Mouse (Mus musculus): ENCODE measurements around the gene Lmo2.

Lmo2 gene

DNA sequence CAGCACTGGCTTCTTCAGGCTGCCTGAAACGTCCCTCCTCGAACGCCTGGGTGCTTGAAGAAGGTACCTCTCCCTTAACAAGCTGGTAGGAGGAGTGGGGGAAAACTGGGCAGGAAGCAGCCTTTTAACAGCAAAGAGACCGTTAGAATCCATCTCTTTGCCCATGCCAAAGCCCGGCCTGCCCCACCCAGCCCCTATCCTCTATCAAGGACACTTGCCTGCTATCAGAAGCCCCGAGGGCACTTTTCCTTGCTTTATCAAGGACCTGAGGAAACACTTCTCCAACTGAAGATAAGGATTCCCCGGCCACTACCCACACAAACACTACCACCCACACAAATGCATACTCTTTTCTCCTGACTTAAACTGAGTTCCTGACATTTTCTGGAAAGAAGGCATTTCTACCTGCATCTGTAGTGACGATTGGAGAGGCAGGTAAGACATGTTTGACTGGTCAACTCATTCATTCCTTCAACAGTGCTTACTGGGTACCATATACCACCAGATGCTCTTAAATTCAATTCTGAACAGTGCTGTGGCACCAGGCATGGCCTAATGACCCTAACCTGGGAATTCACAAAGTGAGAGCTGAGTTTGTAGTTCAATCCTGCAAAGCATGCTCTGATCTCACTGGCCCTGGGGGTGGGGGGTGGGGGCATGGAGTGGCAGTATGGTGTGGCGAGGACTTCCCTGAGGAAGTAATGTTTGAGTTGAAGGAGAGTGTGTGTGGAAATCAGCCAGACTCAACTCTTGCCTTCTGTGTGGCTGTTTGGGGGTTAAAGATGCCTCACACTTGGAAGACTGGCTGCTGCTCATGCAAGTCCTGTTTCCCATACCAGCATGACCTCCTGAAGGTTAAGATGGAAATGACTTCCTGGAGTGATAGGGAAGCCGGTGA, at the start of gene Lmo2:
Gene Lmo2, plus strand, starts transcription at position 338 of the 898 bp plus-strand sequence.
- DNase-seq (ENCODE audit: low spot score): no peak

DNA sequence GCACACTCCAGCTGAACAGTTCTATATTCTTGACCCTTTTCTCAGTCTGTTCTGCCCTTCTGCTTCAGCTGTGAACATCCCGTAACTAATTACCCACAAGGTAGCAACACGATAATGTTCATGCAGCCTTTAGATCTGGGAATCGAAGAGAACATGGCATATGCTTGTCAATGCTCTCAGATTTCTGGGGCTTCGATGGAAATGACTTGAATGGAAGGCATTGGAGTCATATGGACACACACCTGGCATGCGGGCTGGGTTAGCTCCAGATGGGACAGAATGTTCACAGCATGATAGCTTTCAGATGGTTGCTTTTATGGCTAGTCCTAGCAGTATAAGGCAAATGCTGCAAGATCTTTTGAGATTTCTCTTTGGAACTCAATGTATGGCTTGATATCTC, 47.2 kb upstream of the Lmo2 start:
- no peak for DNase-seq (ENCODE audit: low spot score)

DNA sequence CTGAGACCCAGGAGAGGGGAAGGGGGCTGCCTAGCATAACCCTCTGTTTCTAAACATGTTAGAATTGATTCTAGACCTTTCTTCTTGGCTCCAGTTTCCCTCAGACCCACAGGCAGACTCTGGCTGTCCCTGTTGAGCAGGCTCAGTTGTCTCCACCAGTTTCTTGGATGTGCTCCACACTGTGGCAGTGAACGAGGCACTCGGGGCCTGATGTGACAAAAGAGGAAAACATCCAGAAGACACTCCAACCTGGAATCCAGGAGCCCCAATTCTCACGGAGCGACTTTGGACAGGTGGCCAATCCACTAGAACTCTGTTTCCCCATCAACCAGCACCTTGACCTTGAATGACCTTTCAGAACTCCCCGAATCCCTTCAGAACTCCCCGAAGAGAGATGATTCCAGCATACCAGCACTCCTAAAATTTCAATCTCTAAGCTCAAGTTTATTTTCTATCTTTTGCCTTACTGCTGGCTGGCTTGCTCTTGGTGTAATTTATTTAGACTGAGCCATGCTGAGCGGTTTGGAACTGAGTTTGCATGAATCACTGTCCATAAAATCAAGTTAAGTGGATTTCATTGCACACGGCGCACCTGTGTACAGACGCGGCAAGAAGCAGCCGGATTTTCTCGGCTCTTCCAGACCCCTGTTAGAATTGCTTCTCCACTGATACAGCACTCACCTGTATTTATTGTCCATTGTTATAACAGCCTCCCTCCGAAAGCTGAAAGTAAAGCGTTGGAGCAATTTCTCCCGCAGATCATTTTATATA, 45.1 kb upstream of the Lmo2 start:
- DNase-seq (ENCODE audit: low spot score): no peak

DNA sequence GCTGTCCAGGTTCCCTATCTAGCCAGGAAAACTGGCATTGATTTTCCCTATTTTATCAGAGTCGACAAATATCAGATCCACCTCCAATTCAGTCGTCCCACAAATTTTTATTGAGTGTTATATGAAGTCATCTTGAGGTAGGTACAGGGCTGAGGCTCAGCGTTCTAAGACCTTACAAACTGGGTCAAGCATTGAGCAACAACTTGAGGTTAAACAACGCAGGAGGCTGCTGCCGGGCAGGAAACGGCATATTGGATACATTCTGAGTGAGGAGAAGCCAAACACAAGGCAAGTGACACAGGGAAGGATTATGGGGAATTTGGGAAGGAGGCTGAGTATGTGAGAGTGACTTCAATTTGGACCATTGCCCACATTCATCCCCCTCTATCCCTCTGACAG, 44.5 kb upstream of the Lmo2 start:
- no peak for DNase-seq (ENCODE audit: low spot score)

DNA sequence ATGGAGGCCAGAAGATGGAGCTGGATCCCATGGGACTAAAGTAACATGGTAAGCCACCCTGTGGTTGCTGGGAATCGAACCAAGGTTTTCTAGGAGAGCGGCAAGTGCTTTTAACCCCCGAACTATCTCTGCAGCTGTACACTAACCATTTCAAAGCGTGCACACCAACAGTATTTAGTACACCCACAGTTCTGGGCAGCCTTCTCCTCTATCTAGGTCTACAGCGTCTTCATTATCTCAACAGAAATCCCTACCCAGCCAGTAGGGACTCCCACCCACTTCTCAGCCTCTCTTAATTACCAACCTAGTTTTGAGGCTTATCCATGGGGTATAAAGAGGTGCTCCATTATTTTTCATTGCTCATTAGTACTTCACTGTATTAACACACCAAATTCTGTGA, 41.7 kb upstream of the Lmo2 start:
- no peak for DNase-seq (ENCODE audit: low spot score)

DNA sequence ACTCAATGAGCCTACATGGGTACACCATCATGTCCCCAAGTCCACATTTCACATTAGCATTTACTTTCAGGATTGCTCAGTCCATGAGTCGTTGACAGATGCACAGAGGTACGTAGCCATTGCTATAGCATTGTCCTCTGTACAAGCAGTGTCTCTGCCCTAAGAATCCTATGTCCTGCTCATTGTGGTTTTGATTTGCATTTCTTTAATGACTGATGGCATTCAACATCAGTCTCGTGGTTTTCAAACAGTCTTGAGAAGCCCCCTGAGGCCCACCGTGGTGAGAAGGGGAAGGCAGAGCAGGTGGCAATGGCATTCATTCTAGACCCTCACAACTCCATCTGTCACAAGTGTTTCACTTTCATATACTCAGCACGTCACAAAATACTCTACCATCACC, 40.4 kb upstream of the Lmo2 start:
- no peak for DNase-seq (ENCODE audit: low spot score)

DNA sequence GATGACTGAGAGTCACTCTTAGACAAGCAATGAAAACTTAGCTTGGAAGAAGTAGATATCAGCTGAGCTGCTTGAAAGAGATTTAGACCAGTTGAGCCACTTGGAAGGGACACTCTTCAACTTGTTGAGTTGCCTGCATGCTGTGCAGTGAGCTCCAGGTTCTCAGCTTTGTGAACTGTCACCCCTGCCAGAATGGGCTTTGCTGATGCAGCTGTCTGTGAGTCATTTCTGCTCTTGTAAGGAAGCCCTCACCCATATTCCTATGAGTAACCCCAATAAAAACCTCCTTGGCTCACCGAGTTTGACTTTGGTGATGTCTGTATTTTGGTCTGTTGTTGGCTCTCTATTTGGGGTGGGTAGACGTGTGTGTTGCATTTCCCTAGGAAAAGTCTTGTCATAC, 39.4 kb upstream of the Lmo2 start:
- DNase-seq (ENCODE audit: low spot score): no peak

DNA sequence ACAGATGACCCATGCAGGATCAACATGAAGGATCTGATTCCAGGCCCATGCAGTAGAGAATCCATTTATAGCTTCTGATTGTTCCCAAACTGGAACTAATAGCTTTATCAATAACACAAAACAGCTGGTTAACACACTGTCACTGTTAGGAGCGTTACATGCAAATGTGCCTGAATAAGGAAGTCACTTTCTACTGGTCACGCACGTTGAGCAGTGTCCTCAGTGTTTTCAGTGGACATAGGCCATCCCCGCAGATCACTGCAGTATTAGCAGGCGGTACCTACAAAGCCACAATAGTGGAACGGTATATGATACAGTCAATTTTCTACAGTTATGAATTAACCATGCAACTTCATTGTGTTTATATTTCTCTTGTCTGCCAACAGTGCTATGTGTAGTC, 38.3 kb upstream of the Lmo2 start:
- no peak for DNase-seq (ENCODE audit: low spot score)

DNA sequence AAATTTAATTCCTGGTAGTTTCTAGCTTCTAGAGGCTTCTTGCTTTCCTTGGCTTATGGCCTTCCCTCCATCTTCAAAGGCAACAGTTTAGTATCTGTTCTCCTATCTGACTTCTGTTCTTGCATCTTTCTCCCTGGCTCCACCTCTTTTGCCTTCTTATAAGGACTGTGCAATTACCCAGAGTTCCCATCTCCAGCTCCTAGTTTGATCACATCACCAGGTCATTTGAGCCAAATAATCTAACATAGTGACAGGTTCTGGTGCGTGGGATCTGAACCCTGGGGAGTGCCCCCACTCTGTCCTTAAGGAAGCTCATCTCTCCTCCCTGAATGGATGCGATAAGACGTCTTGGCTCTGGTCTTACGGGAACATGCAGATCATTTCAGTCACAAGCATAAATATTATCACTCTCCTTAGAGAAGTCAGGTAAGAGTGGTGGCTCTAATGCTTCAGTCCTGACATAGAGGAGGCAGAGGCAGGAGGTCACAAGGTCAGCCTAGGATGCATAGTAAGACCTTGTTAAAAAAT, 31.1 kb upstream of the Lmo2 start:
- no peak for DNase-seq (ENCODE audit: low spot score)

DNA sequence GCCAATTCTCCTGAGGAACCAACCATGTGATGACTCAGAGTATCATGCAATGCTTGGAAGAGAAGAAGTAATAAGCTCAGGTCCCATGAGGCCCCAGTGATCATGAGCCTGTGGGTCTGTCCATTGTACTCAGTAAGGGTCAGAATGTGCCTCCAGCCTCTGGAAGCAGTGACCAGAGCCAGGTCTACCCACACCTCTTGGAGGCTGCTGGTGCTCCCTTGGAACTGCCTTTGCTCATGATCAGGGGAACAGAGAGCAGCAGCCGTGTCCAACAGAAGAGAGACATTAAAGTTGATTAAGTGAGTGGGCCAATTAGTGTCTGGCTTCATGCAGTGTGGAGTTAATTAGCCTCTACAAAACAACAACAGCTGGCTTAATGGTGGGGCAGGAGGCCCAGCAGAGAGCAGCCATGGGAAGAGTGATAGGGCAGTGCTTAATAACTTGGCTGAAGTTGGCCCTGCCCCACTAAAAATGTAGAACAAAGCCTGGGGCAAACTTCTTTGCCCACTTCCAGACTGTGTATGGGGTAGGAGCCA, 30.1 kb upstream of the Lmo2 start:
- no peak for DNase-seq (ENCODE audit: low spot score)

DNA sequence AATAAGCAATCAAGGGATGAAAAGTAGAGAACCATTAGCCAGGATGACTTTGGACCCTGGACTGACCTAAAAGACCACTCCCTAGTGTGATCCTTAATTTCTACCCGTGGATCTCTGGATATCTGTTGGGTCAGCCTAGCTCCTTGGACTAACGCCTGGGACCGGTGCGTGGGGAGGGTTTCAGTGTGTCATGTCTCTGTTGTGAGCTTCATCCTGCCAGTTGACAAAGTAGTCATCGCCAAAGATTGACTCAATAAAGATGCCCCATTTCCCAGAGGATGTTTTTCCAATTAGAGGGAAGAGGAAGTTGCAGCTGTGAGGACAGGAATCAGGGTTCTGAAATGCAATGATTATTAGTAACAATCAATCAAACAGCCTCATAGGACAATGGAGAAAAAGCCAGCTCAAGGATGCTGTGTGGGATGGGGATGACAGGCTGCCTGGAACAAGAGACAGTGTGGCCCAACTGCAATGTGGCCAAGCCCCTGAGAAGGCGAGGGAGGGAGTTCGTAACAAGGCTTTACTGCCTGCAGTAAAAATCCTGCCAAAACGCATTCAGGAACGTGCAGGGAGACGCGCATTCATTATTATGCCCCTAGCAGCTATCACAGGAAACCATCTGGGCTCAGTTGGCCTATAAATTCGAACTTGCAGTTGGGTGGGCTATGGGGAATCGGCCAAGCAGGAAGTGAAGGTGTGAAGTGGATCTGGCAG, 27.3 kb upstream of the Lmo2 start:
- no peak for DNase-seq (ENCODE audit: low spot score)

DNA sequence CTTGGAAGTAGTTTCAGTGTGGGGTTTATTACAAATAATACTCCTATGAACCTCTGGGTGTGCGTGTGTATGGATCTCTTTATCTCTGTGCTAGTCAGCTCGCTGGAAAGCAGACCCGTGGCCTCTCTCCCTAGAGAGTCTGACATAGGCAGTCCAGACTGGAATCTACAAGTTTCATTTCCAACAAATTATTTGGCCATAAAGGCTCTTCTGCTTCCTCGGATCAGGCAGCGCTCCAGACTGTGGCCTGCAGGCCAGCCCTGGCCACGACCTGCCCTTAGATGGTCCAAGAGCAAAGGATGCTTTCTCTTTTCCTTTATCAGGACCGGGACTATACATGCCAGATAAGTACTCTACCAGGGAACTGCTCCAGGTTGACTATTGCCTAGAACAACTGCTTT, 26.3 kb upstream of the Lmo2 start:
- DNase-seq (ENCODE audit: low spot score): peak; percentile 8

DNA sequence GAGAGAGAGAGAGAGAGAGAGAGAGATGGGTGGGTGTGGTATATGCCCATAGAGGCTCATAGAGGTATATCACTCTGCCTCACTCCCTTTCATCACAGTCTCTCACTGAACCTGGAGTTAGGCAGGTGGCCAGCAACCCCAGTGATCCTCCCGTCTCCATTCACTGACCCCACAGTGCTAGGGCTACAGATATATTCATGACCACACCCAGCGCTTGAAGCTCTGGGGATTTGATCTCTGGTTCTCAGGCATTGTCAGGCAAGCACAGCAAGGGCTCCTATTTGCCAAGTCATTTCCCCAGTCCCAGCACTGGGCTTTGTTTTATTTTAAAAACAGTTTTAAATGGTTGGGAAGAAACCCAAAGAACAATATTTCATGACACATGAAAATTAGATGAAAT, 25.8 kb upstream of the Lmo2 start:
- no peak for DNase-seq (ENCODE audit: low spot score)

DNA sequence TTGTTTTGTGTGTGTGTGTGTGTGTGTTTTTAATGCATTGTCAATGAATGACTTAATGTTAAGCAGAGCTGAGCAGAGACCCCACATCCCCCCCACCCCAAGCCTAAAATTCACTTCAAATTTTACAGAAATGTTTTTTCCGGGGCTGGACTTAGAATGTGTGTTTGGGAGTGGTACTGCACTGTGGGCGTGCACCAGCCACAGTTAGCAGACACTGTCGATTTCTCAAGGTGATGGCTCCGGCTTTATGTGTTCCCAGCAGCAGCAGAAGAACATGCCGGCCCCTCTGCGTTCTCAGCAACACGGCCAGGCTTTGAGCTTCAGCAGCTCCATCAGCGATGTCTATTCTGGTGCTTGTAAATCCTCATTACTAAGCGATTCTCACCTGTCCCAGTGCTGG, 25.3 kb upstream of the Lmo2 start:
- DNase-seq (ENCODE audit: low spot score): no peak

DNA sequence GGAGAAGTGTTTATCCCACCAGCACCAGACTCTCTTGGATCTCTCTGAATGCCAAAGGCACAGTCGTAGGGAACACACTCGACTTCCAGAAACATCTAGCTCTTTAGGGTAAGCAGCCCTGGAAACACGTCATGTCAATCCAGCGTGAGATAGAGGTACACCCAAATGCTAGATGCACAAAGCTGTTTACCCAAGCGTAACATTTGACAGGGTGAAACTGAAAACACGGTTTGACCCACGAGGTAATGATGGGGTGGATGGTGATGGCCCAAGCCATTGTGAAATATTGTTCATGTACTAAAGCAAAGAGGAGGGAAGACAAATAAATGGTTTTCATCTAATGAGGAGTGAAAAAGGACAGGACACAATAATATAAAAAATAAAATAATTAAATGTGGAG, 23.5 kb upstream of the Lmo2 start:
- no peak for DNase-seq (ENCODE audit: low spot score)

DNA sequence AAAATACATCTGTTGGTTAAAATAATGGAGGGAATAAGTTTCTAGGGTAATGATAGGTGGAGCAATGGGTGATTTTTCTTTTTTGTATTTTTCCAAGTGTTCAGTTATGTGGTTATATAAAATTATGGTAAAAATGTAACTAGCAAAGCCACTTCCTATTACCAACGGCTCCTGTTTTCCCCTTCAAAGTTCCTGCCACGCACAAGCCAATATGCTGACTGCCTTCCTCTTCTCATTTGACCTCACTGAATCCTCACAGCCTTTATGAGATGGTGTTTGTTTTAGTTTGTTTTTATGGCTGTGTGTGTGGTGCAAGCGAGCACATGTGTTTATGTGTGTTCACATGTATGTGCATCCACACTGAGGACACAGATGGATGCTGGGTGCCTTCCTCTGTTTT, 23.1 kb upstream of the Lmo2 start:
- no peak for DNase-seq (ENCODE audit: low spot score)

DNA sequence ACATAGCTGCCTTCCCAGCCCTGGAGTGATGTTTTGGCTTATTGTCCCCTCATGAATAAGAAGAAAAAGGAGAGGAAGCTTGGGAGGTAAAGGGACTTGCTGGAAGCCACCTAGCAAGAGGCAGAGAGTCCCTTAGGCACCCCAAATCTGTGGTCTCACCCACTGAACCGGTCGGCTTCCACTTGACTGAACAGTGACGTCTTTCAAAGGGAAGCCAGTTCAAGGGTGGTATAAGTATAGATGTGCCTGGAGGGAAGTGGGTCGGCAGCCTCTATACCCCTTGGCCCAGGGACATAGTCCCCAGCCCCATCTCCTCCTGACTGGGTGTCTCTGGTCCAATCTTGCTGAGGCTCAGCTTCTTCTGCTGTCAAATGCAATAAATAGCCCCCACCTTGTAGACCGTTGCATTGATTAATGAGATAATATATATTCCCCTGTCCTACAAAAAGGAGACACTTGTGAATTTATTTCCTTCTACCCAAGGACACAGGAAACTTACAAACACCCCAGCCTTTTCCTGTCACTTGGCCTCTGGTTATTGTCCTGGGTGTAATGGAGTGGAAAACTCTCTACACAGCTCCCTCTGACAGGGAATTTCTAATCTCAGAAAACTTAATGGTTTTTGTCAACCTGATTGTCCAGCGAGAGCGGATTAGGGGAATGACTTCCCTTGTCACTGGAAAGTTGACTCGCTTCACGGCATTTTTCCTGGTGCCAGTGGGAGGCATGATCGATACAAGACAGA, 21.9 kb upstream of the Lmo2 start:
- no peak for DNase-seq (ENCODE audit: low spot score)

DNA sequence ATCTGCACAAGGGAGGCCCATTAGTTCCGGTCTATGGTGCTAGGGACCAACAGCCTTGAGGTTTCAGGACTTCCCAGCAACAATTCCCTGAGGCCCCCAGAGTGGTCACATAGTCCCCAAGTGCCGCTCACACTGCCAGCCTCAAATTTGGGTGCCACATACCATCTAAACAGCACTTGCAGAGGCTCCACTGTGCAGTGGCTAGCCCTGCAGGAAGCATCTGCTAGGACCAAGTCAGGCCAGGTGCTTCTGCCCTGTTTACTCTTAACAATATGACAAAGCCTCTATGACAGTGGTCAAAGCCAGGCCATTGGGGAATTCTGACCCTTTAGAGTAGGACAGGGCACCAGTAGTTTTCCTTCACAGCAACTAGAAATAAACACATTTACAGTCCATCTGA, 21.1 kb upstream of the Lmo2 start:
- no peak for DNase-seq (ENCODE audit: low spot score)

DNA sequence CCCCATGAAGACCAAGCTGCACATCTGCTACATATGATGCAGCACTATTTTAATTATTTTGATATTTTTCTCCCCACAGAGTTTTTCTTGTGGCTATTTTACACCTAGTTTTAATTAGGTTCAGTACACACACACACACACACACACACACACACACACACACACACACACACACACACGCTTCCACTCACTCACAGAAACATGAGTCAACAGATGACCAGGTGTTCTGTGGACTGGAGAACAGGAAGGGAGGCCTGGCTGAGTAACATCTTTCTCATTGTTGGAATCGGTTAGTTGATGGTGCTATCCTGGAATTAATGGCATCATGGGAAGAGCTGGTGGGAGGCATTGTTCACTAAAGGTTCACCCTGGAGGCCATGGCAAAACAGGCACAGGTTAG, 20.1 kb upstream of the Lmo2 start:
- DNase-seq (ENCODE audit: low spot score): no peak

DNA sequence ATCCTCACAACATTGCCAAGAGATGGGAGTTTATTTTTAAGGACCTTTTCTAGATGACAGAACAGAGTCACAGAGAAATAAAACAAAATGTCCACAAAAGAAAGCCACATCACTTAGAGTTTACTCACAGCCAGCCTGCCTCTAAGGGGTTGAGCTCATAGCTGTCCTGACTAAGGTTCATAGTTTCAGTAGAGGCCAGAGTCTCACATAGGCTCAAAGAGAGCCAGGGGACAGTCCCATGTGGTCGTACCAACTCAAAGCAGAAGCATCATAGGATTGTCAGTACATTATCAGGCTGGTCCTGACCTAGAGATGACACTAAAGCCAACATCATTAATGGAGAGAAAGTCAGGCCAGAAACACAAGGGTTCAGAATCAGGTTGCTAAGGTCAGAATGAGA, 19.2 kb upstream of the Lmo2 start:
- DNase-seq (ENCODE audit: low spot score): no peak

DNA sequence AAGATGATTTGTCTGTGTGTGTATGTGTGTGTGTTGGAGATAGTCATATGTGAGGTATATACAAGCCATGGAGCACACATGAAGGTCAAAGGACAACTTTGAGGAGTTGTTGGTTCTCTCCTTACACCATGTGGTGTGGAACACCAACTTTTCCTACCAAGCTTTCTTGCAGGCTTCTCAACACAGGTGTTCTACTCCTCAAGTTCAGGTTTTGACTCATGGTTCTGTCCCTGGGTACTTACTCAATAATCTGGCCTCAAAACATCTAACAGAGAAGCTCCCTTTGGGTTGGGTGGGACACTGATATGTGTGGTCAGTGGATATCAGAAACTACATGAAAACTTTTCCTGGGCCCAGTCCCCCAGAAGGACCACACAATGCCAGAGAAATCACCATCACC, 18.8 kb upstream of the Lmo2 start:
- DNase-seq (ENCODE audit: low spot score): no peak

DNA sequence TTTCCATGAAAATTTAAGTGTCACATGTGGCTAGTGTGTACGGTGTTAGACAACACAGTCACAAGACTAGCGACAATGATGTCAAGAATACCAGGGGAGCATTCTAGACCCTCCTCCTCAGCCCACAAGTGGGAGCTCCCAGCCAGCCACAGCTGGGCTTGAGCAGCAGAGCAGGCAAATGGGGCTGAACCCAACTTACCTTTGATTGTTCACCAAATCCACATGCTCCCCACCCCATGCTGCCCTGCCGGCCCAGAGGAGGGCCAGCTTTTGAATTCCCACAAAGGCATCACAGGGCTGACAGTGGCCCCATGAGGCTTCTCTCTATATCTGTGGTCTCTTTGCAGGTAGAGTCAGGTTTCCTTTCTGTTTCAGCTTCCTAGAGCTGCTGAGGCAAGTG, 16.7 kb upstream of the Lmo2 start:
- no peak for DNase-seq (ENCODE audit: low spot score)
